Mouse (Mus musculus): Measurements from ENCODE around the gene Tnrc6b. TPM values are rescaled to one million over a fixed set of nuclear protein-coding genes. Genes with fewer than 3 reads are reported as not detected.

The Tnrc6b gene
- total and polyA plus RNA-seq, 3 experiments, result 7.8 to 13.9 (median 8.0) TPM

DNA sequence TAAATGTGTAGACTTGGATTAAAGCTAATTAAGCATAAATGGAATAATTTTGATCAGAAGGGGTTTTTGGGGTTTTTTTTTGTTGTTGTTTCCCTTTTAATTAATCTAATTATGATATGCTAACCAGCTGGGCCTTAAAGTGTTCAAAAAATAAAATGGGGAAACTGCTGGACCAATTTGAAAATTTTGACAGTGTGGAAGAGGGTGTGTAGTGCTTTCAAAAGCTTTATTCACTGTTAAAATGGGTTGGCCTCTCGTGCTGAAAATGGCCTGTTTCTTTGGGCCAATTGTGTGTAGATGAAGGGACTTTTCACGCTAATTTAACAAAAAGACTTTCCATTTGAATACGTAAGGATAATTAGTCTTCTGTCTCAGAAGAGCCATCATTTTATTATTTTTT is 89.1 kb downstream of the Tnrc6b start:
- H3K4me3 ChIP-seq (ENCODE audit: control insufficient read depth in 1 of 2, insufficient read depth in 1 of 2, low read depth in 2 of 2, low read length in 2 of 2), result peak overlapping the region; percentile 80 to 85
- peak; percentile 68 for DNase-seq (ENCODE audit: low read depth, low spot score)
- TF ChIP-seq NELFE (IDR thresholded peaks at IDR 0.05; ENCODE audit: low read depth, low read length) (no peak), BHLHE40 (IDR thresholded peaks at IDR 0.05; ENCODE audit: borderline replicate concordance, low read depth, low read length) (no peak), RAD21 (IDR thresholded peaks at IDR 0.05; ENCODE audit: low read depth, low read length) (no peak), JUND (IDR thresholded peaks at IDR 0.05; ENCODE audit: low read depth, low read length) (no peak)
- H3K79me2 ChIP-seq (ENCODE audit: control insufficient read depth, insufficient read depth, low read length, poor library complexity), result peaks cover 40% of the 10 kb centered on the region
- H3K4me1 ChIP-seq (ENCODE audit: control insufficient read depth in 1 of 2, insufficient read depth in 2 of 2, low read length in 2 of 2), result peaks cover 19 to 28% of the 10 kb centered on the region in 2 experiments
- peaks cover 0 to 23% of the 10 kb centered on the region in 2 experiments; a peak in 2 of 4 replicates for H3K36me3 ChIP-seq (ENCODE audit: control insufficient read depth in 1 of 2, insufficient read depth in 2 of 2, low read length in 2 of 2)
- H3K27me3 ChIP-seq (ENCODE audit: control insufficient read depth in 1 of 2, insufficient read depth in 2 of 2, low read length in 2 of 2), result no peaks in the 10 kb centered on the region
- H3K27ac ChIP-seq (ENCODE audit: control insufficient read depth, low read depth, low read length), result peak overlapping the region; percentile 77
- H3K9me3 ChIP-seq (replicated peaks; ENCODE audit: insufficient read depth, low read length), result no peaks in the 10 kb centered on the region
- H3K9ac ChIP-seq (ENCODE audit: control insufficient read depth, low read depth, low read length, poor library complexity, severe bottlenecking), result peak overlapping the region; percentile 85

DNA sequence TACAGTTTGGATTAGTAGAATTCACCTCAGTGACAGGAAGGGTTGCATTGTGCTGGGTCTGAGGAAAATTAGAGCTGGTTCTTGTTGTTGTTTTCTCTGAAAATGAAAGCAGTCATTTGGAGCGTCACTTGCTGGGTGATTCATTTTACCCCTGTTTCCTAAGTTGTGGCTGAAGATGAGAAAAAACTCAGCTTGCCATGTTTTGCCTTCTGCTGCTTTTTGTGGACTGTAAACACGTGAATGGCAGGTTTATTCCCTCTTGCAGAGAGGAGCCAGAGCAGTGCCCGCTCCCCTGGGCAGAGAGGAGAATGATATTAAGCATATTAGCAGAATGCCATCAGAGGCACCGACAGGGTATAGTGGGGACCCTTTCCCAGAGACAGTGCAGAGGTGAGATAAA is 89.7 kb downstream of the Tnrc6b start:
- TF ChIP-seq MYC (IDR thresholded peaks at IDR 0.05; ENCODE audit: low read depth, low read length), result peak; percentile 32; the same call in 1 of the 2 replicates
- TF ChIP-seq CHD2 (IDR thresholded peaks at IDR 0.05; ENCODE audit: low read length), result no peak
- no peak for TF ChIP-seq RAD21 (IDR thresholded peaks at IDR 0.05; ENCODE audit: low read depth, low read length)
- no peak for TF ChIP-seq USF2 (IDR thresholded peaks at IDR 0.05; ENCODE audit: borderline replicate concordance in 1 of 2, insufficient read depth in 1 of 2, low read depth in 1 of 2, low read length in 2 of 2)
- no peak for TF ChIP-seq MYB (IDR thresholded peaks at IDR 0.05; ENCODE audit: low read depth, low read length)
- no peak for TF ChIP-seq POLR2AphosphoS2 (IDR thresholded peaks at IDR 0.05; ENCODE audit: low read length)
- TF ChIP-seq MXI1 (IDR thresholded peaks at IDR 0.05; ENCODE audit: low read depth, low read length), result peak; percentile 52
- 0 out of 2 replicates have a peak, but pooled peaks have one; percentile 18 for TF ChIP-seq TBP (IDR thresholded peaks at IDR 0.05; ENCODE audit: low read depth, low read length)
- TF ChIP-seq ETS1 (IDR thresholded peaks at IDR 0.05; ENCODE audit: low read depth, low read length), result no peak
- TF ChIP-seq E2F4 (IDR thresholded peaks at IDR 0.05; ENCODE audit: borderline replicate concordance, low read depth, low read length), result no peak
- 0 out of 2 replicates have a peak, but pooled peaks have one; percentile 2 for TF ChIP-seq CHD1 (IDR thresholded peaks at IDR 0.05; ENCODE audit: low read depth, low read length)

DNA sequence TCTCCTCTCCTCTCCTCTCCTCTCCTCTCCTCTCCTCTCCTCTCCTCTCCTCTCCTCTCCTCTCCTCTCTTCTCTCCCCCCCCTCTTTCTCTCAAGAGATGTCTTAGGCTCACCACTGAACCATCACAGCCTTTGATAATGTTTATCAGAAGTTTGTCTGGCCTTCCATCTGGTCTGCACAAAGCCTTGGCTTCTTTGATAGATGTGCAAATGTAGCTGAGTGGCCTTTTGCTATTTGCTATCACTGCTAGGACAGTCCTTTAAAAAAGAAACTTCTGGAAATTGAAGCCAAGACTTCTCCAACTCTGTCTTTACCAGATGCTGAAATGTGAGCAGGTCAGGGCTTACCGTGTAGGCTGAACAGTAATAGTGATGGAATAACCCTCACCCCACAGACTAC is 90.5 kb downstream of the Tnrc6b start:
- Histone ChIP-seq H3K4me3 (ENCODE audit: control insufficient read depth in 1 of 2, insufficient read depth in 1 of 2, low read depth in 2 of 2, low read length in 2 of 2) (peak overlapping the region; percentile 19 to 85; a peak in 3 of 4 replicates), H3K9me3 (replicated peaks; ENCODE audit: insufficient read depth, low read length) (no peaks in the 10 kb centered on the region), H3K36me3 (ENCODE audit: control insufficient read depth in 1 of 2, insufficient read depth in 2 of 2, low read length in 2 of 2) (peaks cover 0 to 23% of the 10 kb centered on the region in 2 experiments; a peak in 2 of 4 replicates), H3K79me2 (ENCODE audit: control insufficient read depth, insufficient read depth, low read length, poor library complexity) (peaks cover 45% of the 10 kb centered on the region), H3K4me1 (ENCODE audit: control insufficient read depth in 1 of 2, insufficient read depth in 2 of 2, low read length in 2 of 2) (peaks cover 19 to 29% of the 10 kb centered on the region in 2 experiments), H3K27me3 (ENCODE audit: control insufficient read depth in 1 of 2, insufficient read depth in 2 of 2, low read length in 2 of 2) (no peaks in the 10 kb centered on the region), H3K27ac (ENCODE audit: control insufficient read depth, low read depth, low read length) (peak overlapping the region; percentile 77), H3K9ac (ENCODE audit: control insufficient read depth, low read depth, low read length, poor library complexity, severe bottlenecking) (peak overlapping the region; percentile 85)
- TF ChIP-seq SIN3A (IDR thresholded peaks at IDR 0.05; ENCODE audit: low read length) (peak; percentile 67), HCFC1 (IDR thresholded peaks at IDR 0.05; ENCODE audit: low read depth, low read length) (peak; percentile 48; the same call in 1 of the 2 replicates), TAL1 (IDR thresholded peaks at IDR 0.05; ENCODE audit: low read length) (peak; percentile 75), MXI1 (IDR thresholded peaks at IDR 0.05; ENCODE audit: low read depth, low read length) (peak; percentile 93), USF2 (IDR thresholded peaks at IDR 0.05; ENCODE audit: borderline replicate concordance in 1 of 2, insufficient read depth in 1 of 2, low read depth in 1 of 2, low read length in 2 of 2) (no peak), RCOR1 (IDR thresholded peaks at IDR 0.05; ENCODE audit: low read depth, low read length) (peak; percentile 63), ZMIZ1 (IDR thresholded peaks at IDR 0.05; ENCODE audit: low read depth, low read length) (0 out of 2 replicates have a peak, but pooled peaks have one; percentile 57), MAZ (IDR thresholded peaks at IDR 0.05; ENCODE audit: low read depth, low read length) (peak; percentile 49; the same call in 1 of the 2 replicates), EP300 (IDR thresholded peaks at IDR 0.05; ENCODE audit: low read depth in 1 of 2, low read length in 2 of 2) (peak; percentile 87 to 90), KAT2A (conservative IDR thresholded peaks at IDR 0.05; ENCODE audit: low read depth, low read length) (no peak; the same call in 1 of the 2 replicates), GATA1 (IDR thresholded peaks at IDR 0.05; ENCODE audit: low read depth, low read length) (peak; percentile 90), ETS1 (IDR thresholded peaks at IDR 0.05; ENCODE audit: low read depth, low read length) (peak; percentile 88), MYC (IDR thresholded peaks at IDR 0.05; ENCODE audit: low read depth, low read length) (0 out of 2 replicates have a peak, but pooled peaks have one; percentile 19), BHLHE40 (IDR thresholded peaks at IDR 0.05; ENCODE audit: borderline replicate concordance, low read depth, low read length) (0 out of 2 replicates have a peak, but pooled peaks have one; percentile 36), POLR2AphosphoS2 (IDR thresholded peaks at IDR 0.05; ENCODE audit: low read length) (no peak), TCF12 (IDR thresholded peaks at IDR 0.05; ENCODE audit: low read depth, low read length) (peak; percentile 96)
- peak; percentile 68 for DNase-seq (ENCODE audit: low read depth, low spot score)

More for the DNA sequence above, 89.7 kb downstream of the Tnrc6b start:
- peaks cover 0 to 23% of the 10 kb centered on the region in 2 experiments; a peak in 2 of 4 replicates for H3K36me3 ChIP-seq (ENCODE audit: control insufficient read depth in 1 of 2, insufficient read depth in 2 of 2, low read length in 2 of 2)
- H3K4me1 ChIP-seq (ENCODE audit: control insufficient read depth in 1 of 2, insufficient read depth in 2 of 2, low read length in 2 of 2), result peaks cover 19 to 28% of the 10 kb centered on the region in 2 experiments
- H3K4me3 ChIP-seq (ENCODE audit: control insufficient read depth in 1 of 2, insufficient read depth in 1 of 2, low read depth in 2 of 2, low read length in 2 of 2), result peak overlapping the region; percentile 61 to 85
- H3K27me3 ChIP-seq (ENCODE audit: control insufficient read depth in 1 of 2, insufficient read depth in 2 of 2, low read length in 2 of 2), result no peaks in the 10 kb centered on the region
- H3K79me2 ChIP-seq (ENCODE audit: control insufficient read depth, insufficient read depth, low read length, poor library complexity), result peaks cover 40% of the 10 kb centered on the region
- peak overlapping the region; percentile 85 for H3K9ac ChIP-seq (ENCODE audit: control insufficient read depth, low read depth, low read length, poor library complexity, severe bottlenecking)
- H3K27ac ChIP-seq (ENCODE audit: control insufficient read depth, low read depth, low read length), result peak overlapping the region; percentile 77
- peak; percentile 56 for DNase-seq (ENCODE audit: low read depth, low spot score)
- H3K9me3 ChIP-seq (replicated peaks; ENCODE audit: insufficient read depth, low read length), result no peaks in the 10 kb centered on the region

All from MEL (cell line).